Mouse (Mus musculus): Measurements from ENCODE around the gene Hspa1b. TPM values are rescaled to one million over a fixed set of nuclear protein-coding genes. Genes with fewer than 3 reads are reported as not detected.
A peak's percentile ranks its signal among the peaks of the same experiment; 100 is the strongest.

Hspa1b gene
- total RNA-seq, 2 experiments from 2014 or later, result 1.9 to 6.9 TPM

DNA sequence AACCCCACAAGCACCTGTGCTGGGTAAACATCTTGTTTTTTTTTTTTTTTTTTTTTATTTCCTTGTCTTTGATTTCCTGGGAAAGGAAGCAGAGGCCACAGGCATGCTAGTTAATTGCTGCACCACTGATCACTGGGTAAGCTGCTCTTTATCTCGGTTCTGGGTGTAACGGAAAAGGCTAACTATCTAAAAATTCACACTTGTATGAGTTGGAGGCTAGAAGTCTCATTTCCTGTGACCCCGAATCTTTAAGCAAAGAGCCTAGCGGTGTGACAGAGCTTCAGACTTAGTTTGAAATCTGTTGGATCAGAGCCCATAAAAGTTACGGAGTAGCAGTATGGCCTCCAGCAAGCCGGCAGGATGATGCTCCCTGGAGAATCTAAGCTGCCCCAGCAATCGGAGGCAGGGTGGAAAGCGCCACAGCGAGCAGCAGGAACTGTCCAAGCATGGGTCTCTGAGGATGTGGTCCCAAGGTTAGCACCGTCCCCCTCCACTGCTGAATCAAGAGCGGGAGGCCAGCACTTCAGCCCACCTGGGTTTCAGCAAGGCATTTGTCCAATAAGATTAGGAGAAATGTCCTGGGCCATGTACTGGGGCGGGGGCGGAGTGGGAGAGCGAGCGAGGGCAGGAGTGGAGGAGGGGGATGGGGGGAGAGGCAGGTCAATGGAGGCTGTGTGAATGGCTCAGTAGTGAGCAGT, 17.5 kb downstream of the Hspa1b start:
- intact Hi-C loops (cut with DNase I), result no loop called here
- no peak for DNase-seq (ENCODE audit: low spot score)

DNA sequence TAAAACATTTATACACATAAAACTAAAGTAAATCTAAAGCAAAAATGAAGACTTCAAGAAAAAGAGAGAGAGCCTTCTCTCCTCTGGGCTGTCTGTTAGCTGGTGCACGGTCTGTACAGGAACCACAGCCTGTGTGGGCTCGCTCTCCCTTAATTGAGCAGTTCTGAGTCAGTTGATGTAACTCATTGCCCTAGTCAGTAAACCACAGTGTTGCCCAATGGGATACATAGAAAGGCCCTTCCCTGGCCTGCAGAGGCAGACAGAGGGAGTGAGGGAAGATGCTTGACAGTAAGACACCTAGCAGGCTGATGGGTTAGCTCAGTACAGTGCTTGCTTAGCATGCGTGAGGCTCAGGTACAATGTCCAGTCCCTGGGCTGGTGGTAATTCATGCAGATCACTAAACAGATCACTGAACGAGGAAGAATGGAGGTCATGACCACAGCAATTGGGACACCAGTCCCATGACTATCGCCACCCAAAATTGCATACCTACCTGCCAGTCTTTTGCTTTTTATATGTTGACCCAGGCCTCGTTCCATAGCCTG, 21.0 kb downstream of the Hspa1b start:
- no peak for DNase-seq (ENCODE audit: low spot score)
- intact Hi-C loops (cut with DNase I), result loop anchor here (10.0 kb wide), 1 partner anchor 47 kb away; the partner anchor contains the start of gene Lsm2

GRCm38 (mm10) chr17:34934830-34935229, 24.2 kb downstream of the Hspa1b start:
- DNase-seq (ENCODE audit: low spot score), result no peak
- intact Hi-C loops (cut with DNase I), result loop anchor here (10.0 kb wide), 1 partner anchor 50 kb away; the partner anchor contains the start of gene Lsm2

DNA sequence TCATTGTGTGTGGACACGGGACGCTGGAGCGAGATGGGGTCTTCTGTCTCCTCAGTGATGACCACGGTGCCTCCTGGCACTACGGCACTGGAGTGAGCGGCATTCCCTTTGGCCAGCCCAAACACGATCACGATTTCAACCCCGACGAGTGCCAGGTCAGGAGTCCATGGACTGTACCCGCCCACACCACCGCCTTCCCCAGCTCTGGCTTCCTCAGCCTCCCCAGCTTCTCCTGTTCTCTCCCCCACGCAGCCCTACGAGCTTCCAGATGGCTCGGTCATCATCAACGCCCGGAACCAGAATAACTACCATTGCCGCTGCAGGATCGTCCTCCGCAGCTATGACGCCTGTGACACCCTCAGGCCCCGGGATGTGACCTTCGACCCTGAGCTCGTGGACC, 25.0 kb downstream of the Hspa1b start:
- intact Hi-C loops (cut with DNase I), result loop anchor here (10.0 kb wide), 1 partner anchor 51 kb away; the partner anchor contains the start of gene Lsm2
- no peak for DNase-seq (ENCODE audit: low spot score)

- DNase-seq (ENCODE audit: low spot score), result no peak
- intact Hi-C loops (cut with DNase I), result loop anchor here (10.0 kb wide), 1 partner anchor 53 kb away; the partner anchor contains the start of gene Lsm2
Measured at GRCm38 (mm10) chr17:34932287-34932686, 26.8 kb downstream of the Hspa1b start.

GRCm38 (mm10) chr17:34931735-34932098, 27.3 kb downstream of the Hspa1b start:
- intact Hi-C loops (cut with DNase I), result loop anchor here (2.0 to 10.0 kb wide), 2 partner anchors 21 to 53 kb away; partner anchors contain the start of gene Lsm2

GRCm38 (mm10) chr17:34931061-34931734, 27.8 kb downstream of the Hspa1b start, which contains the start of gene Neu1:
Gene Neu1 (plus strand): TSS chr17:34931253.
- intact Hi-C loops (cut with DNase I), result loop anchor here (2.0 to 10.0 kb wide), 2 partner anchors 22 to 54 kb away; partner anchors contain the start of gene Lsm2

More at GRCm38 (mm10) chr17:34931735-34932098, 27.3 kb downstream of the Hspa1b start:
- no peak for DNase-seq (ENCODE audit: low spot score)

GRCm38 (mm10) chr17:34928841-34929240, 30.2 kb downstream of the Hspa1b start:
- intact Hi-C loops (cut with DNase I), result no loop called here
- no peak for DNase-seq (ENCODE audit: low spot score)

More at GRCm38 (mm10) chr17:34931061-34931734, 27.8 kb downstream of the Hspa1b start, which contains the start of gene Neu1:
- DNase-seq (ENCODE audit: low spot score), result peak; percentile 98

DNA sequence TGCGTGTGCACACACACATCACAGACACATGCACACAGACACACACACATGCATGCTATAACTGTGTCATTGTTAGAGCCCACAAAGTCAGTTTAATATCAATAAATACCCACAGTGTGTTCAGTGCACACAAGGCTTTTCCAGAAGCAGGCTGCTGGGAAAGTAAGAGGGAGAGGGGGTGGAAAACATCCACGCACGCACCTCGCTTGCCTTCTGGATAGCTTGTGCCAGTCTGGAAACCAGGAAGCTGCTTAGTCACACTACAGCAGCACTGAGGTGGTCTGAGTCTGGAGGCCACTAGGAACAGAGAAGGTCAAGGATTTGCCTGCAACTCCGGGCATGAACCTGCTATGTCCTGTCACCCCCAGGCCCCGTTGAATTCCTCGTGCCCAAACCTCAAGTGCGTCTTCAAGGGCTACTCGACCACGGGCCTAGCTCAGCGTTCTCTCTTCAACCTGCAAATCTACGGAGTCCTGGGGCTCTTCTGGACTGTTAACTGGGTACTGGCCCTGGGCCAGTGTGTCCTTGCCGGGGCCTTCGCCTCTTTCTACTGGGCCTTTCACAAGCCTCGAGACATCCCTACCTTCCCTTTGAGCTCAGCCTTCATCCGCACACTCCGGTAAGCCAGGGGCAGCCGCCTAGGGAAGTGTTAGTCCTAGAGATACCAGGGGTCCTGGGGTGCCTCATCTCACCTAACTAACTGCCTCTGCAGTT, 31.6 kb downstream of the Hspa1b start:
- no peak for DNase-seq (ENCODE audit: low spot score)
- intact Hi-C loops (cut with DNase I), result no loop called here

- DNase-seq (ENCODE audit: low spot score), result no peak
- intact Hi-C loops (cut with DNase I), result no loop called here
Measured at GRCm38 (mm10) chr17:34924258-34924657, 34.8 kb downstream of the Hspa1b start.

GRCm38 (mm10) chr17:34922939-34923338, 36.1 kb downstream of the Hspa1b start:
- DNase-seq (ENCODE audit: low spot score), result no peak
- intact Hi-C loops (cut with DNase I), result no loop called here

GRCm38 (mm10) chr17:34917188-34917587, 41.9 kb downstream of the Hspa1b start:
- intact Hi-C loops (cut with DNase I), result no loop called here

DNA sequence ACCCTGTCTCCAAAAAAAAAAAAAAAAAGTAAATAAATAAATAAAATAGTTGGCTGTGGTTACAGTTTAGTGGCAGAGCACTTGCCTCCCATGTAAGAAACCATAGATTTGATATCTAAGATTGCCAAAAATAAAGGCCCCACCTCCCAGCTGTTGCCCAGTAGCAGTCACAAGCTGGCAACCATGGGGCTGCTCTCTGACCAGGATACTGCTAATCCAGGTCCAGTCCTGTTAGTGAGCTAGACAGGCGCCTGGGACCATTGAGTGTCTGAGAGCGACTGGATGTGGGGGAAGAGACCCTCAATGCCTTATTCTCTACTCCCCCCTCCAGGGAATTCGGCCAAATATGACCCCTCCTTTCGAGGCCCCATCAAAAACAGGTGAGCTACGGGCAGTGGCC, 42.7 kb downstream of the Hspa1b start:
- DNase-seq (ENCODE audit: low spot score), result no peak
- intact Hi-C loops (cut with DNase I), result no loop called here

More at GRCm38 (mm10) chr17:34917188-34917587, 41.9 kb downstream of the Hspa1b start:
- no peak for DNase-seq (ENCODE audit: low spot score)

- intact Hi-C loops (cut with DNase I), result no loop called here
- no peak for DNase-seq (ENCODE audit: low spot score)
Measured at GRCm38 (mm10) chr17:34915410-34915831, 43.6 kb downstream of the Hspa1b start.

DNA sequence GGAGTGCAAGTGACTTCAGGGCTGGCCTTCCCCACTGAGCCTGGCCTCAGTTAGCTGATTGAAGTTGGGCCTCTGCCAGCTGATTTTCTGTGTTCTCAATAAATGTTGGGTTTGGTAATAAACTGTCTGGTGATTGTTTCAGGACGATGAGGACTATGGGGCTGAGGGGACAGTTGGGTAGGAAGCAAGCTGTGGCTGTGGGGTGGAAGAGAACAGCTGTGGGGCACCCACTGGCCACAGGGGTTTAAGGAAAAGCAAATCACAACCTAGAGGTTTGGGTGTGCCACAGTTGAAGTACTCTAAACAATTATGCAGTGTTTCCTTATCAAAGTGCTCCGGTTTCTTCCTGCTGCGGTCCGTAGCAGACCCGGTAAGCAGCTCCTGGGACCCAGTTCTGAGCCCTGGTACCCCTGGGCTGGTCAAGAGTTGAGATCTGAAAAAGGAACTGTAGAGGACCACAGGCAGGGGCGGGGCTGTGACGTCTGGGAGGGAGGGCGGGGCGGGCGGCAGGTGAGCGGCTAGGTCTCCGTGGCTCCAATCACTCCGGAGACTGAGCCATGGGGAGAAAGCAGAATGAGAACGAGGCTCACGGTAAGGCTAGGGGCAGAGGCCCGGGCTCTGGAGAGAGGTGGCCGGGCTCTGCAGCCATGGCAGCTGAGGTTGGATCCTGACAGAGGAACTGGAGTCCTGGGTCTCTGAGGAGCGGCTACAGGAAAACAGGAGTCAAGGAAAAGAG, 44.9 kb downstream of the Hspa1b start, which contains the start of gene Slc44a4:
TSS of gene Slc44a4 (plus strand) at position 537 of the 736 bp plus-strand sequence.
- no peak for DNase-seq (ENCODE audit: low spot score)
- intact Hi-C loops (cut with DNase I), result no loop called here

DNA sequence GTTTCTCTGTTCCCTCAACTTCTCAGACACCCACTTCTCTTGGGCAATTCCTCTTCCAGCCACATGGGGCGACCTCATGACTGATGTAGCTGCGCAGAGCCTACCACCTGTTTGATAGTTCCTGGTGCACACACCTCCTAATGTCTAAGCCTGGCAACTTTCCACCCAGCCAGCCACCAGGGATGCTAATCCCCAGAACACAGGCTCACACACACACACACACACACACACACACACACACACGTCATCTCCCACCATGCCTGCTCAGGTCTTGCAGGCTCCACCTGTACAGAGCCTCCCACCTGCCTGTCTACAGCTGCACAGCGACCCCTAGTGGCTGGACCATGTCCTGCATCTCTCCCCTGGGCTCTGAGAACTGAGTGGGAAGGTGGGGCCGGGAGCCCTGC, 47.1 kb downstream of the Hspa1b start:
- no peak for DNase-seq (ENCODE audit: low spot score)
- intact Hi-C loops (cut with DNase I), result loop anchor here (1.0 kb wide), 1 partner anchor 57 kb away; no protein-coding TSS in a partner anchor

DNA sequence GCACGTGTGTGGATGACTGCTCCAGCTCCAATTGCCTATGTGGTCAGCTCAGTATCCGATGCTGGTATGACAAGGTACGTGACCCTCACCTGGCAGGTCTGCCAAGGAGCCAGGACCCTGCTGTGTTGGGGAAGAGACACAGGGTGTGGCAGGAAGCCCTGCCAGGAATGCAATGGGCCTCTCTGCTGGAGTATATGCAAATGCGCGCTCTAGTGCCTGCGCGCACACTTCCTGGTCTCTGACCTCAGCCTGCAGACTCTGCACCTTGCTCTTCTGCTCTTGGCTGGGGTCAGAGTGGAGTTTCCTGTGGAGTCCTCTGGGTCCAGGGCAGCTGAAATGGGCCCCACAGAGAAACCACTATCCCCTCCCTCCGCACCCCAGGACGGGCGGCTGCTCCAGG, 48.1 kb downstream of the Hspa1b start:
- intact Hi-C loops (cut with DNase I), result no loop called here
- DNase-seq (ENCODE audit: low spot score), result no peak

All from heart, postnatal 25 days (tissue).